Mouse (Mus musculus): Measurements from ENCODE around the gene Elf1. TPM values are rescaled to one million over a fixed set of nuclear protein-coding genes. Genes with fewer than 3 reads are reported as not detected.
"Not testable (repeated sequence)": the region's sequence is repeated elsewhere in the genome, so short reads cannot be mapped to it uniquely, and the experiment has no call there.

Elf1 gene
- polyA plus RNA-seq, 1 experiment from 2014 or later, result 3.3 TPM

GRCm38 (mm10) chr14:79516751-79517150 lies 35.8 kb downstream of the Elf1 start:
- H3K27me3 ChIP-seq, result no peaks in the 10 kb centered on the region
- H3K4me3 ChIP-seq, result no peak overlapping the region
- H3K4me1 ChIP-seq, result no peaks in the 10 kb centered on the region
- H3K27ac ChIP-seq (replicated peaks), result no peak overlapping the region
- ATAC-seq (replicated peaks), result no peak
- H3K9me3 ChIP-seq, result no peaks in the 10 kb centered on the region
- H3K4me2 ChIP-seq (replicated peaks), result no peak overlapping the region
- H3K9ac ChIP-seq (replicated peaks), result no peak overlapping the region
- H3K36me3 ChIP-seq, result no peaks in the 10 kb centered on the region
- 82% methylated on average over 2 of the region's 2 CpGs for WGBS

GRCm38 (mm10) chr14:79517185-79517740 lies 36.3 kb downstream of the Elf1 start:
- Histone ChIP-seq H3K36me3 (no peaks in the 10 kb centered on the region), H3K4me1 (no peaks in the 10 kb centered on the region), H3K9ac (replicated peaks) (no peak overlapping the region), H3K4me3 (no peak overlapping the region), H3K9me3 (no peaks in the 10 kb centered on the region), H3K27me3 (no peaks in the 10 kb centered on the region), H3K4me2 (replicated peaks) (no peak overlapping the region), H3K27ac (replicated peaks) (no peak overlapping the region)
- 94% methylated on average over 8 of the region's 8 CpGs for WGBS
- ATAC-seq (replicated peaks), result no peak

GRCm38 (mm10) chr14:79518123-79518522 lies 37.1 kb downstream of the Elf1 start:
- no peaks in the 10 kb centered on the region for H3K27me3 ChIP-seq
- H3K4me2 ChIP-seq (replicated peaks), result no peak overlapping the region
- H3K4me1 ChIP-seq, result no peaks in the 10 kb centered on the region
- 73% methylated on average over 2 of the region's 2 CpGs for WGBS
- no peak for ATAC-seq (replicated peaks)
- H3K27ac ChIP-seq (replicated peaks), result no peak overlapping the region
- H3K36me3 ChIP-seq, result no peaks in the 10 kb centered on the region
- no peak overlapping the region for H3K9ac ChIP-seq (replicated peaks)
- H3K9me3 ChIP-seq, result no peaks in the 10 kb centered on the region
- H3K4me3 ChIP-seq, result no peak overlapping the region

- Histone ChIP-seq H3K27ac (replicated peaks) (no peak overlapping the region), H3K4me1 (no peaks in the 10 kb centered on the region), H3K27me3 (no peaks in the 10 kb centered on the region), H3K36me3 (no peaks in the 10 kb centered on the region), H3K4me3 (no peak overlapping the region), H3K9ac (replicated peaks) (no peak overlapping the region), H3K4me2 (replicated peaks) (no peak overlapping the region), H3K9me3 (no peaks in the 10 kb centered on the region)
- no peak for ATAC-seq (replicated peaks)
- 55% methylated on average over 19 of the region's 19 CpGs for WGBS
Observed at GRCm38 (mm10) chr14:79518761-79519662, 38.0 kb downstream of the Elf1 start.

- no peaks in the 10 kb centered on the region for H3K9me3 ChIP-seq
- no peak overlapping the region for H3K4me3 ChIP-seq
- H3K9ac ChIP-seq (replicated peaks), result no peak overlapping the region
- H3K4me2 ChIP-seq (replicated peaks), result no peak overlapping the region
- H3K27ac ChIP-seq (replicated peaks), result no peak overlapping the region
- no peaks in the 10 kb centered on the region for H3K4me1 ChIP-seq
- H3K36me3 ChIP-seq, result no peaks in the 10 kb centered on the region
- ATAC-seq (replicated peaks), result no peak
- no peaks in the 10 kb centered on the region for H3K27me3 ChIP-seq
- 9% methylated on average over 1 of the region's 1 CpGs for WGBS
Observed at GRCm38 (mm10) chr14:79519663-79519975, 38.6 kb downstream of the Elf1 start.

- no peaks in the 10 kb centered on the region for H3K27me3 ChIP-seq
- H3K9me3 ChIP-seq, result no peaks in the 10 kb centered on the region
- no peak overlapping the region for H3K4me3 ChIP-seq
- no peaks in the 10 kb centered on the region for H3K36me3 ChIP-seq
- no peaks in the 10 kb centered on the region for H3K4me1 ChIP-seq
- no peak overlapping the region for H3K27ac ChIP-seq (replicated peaks)
- no peak overlapping the region for H3K4me2 ChIP-seq (replicated peaks)
- no peak overlapping the region for H3K9ac ChIP-seq (replicated peaks)
- no peak for ATAC-seq (replicated peaks)
Observed at GRCm38 (mm10) chr14:79520612-79521011, 39.6 kb downstream of the Elf1 start.

GRCm38 (mm10) chr14:79521056-79521455 lies 40.1 kb downstream of the Elf1 start:
- ATAC-seq (replicated peaks), result no peak
- Histone ChIP-seq H3K9me3 (no peaks in the 10 kb centered on the region), H3K4me3 (no peak overlapping the region), H3K27me3 (no peaks in the 10 kb centered on the region), H3K27ac (replicated peaks) (no peak overlapping the region), H3K4me1 (no peaks in the 10 kb centered on the region), H3K4me2 (replicated peaks) (no peak overlapping the region), H3K36me3 (no peaks in the 10 kb centered on the region), H3K9ac (replicated peaks) (no peak overlapping the region)
- 84% methylated on average over 1 of the region's 1 CpGs for WGBS

- ATAC-seq (replicated peaks), result no peak
- H3K27me3 ChIP-seq, result no peaks in the 10 kb centered on the region
- no peak overlapping the region for H3K4me3 ChIP-seq
- no peak overlapping the region for H3K27ac ChIP-seq (replicated peaks)
- no peak overlapping the region for H3K9ac ChIP-seq (replicated peaks)
- no peaks in the 10 kb centered on the region for H3K4me1 ChIP-seq
- H3K36me3 ChIP-seq, result no peaks in the 10 kb centered on the region
- no peaks in the 10 kb centered on the region for H3K9me3 ChIP-seq
- WGBS, result 89% methylated on average over 6 of the region's 6 CpGs
- no peak overlapping the region for H3K4me2 ChIP-seq (replicated peaks)
Observed at GRCm38 (mm10) chr14:79521471-79522117, 40.6 kb downstream of the Elf1 start.

- no peaks in the 10 kb centered on the region for H3K9me3 ChIP-seq
- WGBS, result 86% methylated on average over 9 of the region's 9 CpGs
- no peak overlapping the region for H3K27ac ChIP-seq (replicated peaks)
- no peaks in the 10 kb centered on the region for H3K36me3 ChIP-seq
- H3K27me3 ChIP-seq, result no peaks in the 10 kb centered on the region
- no peak overlapping the region for H3K9ac ChIP-seq (replicated peaks)
- H3K4me3 ChIP-seq, result no peak overlapping the region
- ATAC-seq (replicated peaks), result no peak
- no peak overlapping the region for H3K4me2 ChIP-seq (replicated peaks)
- H3K4me1 ChIP-seq, result no peaks in the 10 kb centered on the region
Observed at GRCm38 (mm10) chr14:79522387-79522786, 41.4 kb downstream of the Elf1 start.

- H3K27ac ChIP-seq (replicated peaks); ATAC-seq (replicated peaks); H3K4me3 ChIP-seq; H3K9me3 ChIP-seq; H3K36me3 ChIP-seq; H3K4me2 ChIP-seq (replicated peaks); H3K4me1 ChIP-seq; H3K9ac ChIP-seq (replicated peaks); H3K27me3 ChIP-seq: not testable (repeated sequence)
- 92% methylated on average over 12 of the region's 12 CpGs for WGBS
Observed at GRCm38 (mm10) chr14:79526106-79526505, 45.1 kb downstream of the Elf1 start.

GRCm38 (mm10) chr14:79527704-79528103 lies 46.7 kb downstream of the Elf1 start:
- WGBS, result 75% methylated on average over 6 of the region's 6 CpGs
- H3K4me3 ChIP-seq, result no peak overlapping the region
- no peaks in the 10 kb centered on the region for H3K9me3 ChIP-seq
- H3K4me2 ChIP-seq (replicated peaks), result no peak overlapping the region
- H3K9ac ChIP-seq (replicated peaks), result no peak overlapping the region
- H3K27me3 ChIP-seq, result no peaks in the 10 kb centered on the region
- no peaks in the 10 kb centered on the region for H3K36me3 ChIP-seq
- no peaks in the 10 kb centered on the region for H3K4me1 ChIP-seq
- H3K27ac ChIP-seq (replicated peaks), result no peak overlapping the region
- ATAC-seq (replicated peaks), result no peak

GRCm38 (mm10) chr14:79529581-79530554 lies 48.9 kb downstream of the Elf1 start:
- ATAC-seq (replicated peaks), result no peak
- Histone ChIP-seq H3K4me3 (no peak overlapping the region), H3K9me3 (no peaks in the 10 kb centered on the region), H3K36me3 (no peaks in the 10 kb centered on the region), H3K27ac (replicated peaks) (no peak overlapping the region), H3K4me1 (no peaks in the 10 kb centered on the region), H3K4me2 (replicated peaks) (no peak overlapping the region), H3K9ac (replicated peaks) (no peak overlapping the region), H3K27me3 (no peaks in the 10 kb centered on the region)
- WGBS, result 84% methylated on average over 10 of the region's 10 CpGs
